Mouse (Mus musculus) CH12.LX (cell line): ENCODE data around the gene Lsg1. TPM values are rescaled to one million over a fixed set of nuclear protein-coding genes. Genes with fewer than 3 reads are reported as not detected.

Source experiments
- DNase-seq: peaks from one replicate; pipeline ENCODE4 v3.0.0-alpha.2; 2013; ENCODE audit errors: extremely low read depth
- H3K27ac ChIP-seq: 2 replicates; pipeline ENCODE4 v1.5.1; 2012; ENCODE audit warnings: low read depth, mild to moderate bottlenecking, control low read depth, moderate library complexity; ENCODE audit not compliant: insufficient read depth
- H3K27me3 ChIP-seq: replicated peaks from 2 replicates; pipeline ENCODE3; 2012; ENCODE audit warnings: inconsistent platforms
- H3K36me3 ChIP-seq, 2 experiments: replicated peaks in 1 of 2; 2 replicates each; pipeline versions ENCODE3 to v1.6.1; 2012; ENCODE audit warnings: inconsistent platforms in 1 of 2, low read length in 1 of 2, mild to moderate bottlenecking in 1 of 2, mixed read lengths in 1 of 2, moderate library complexity in 1 of 2; ENCODE audit not compliant: control insufficient read depth in 1 of 2, insufficient read depth in 1 of 2
- H3K4me1 ChIP-seq, 2 experiments: 2 replicates each; pipeline ENCODE4 v1.6.1; 2012; ENCODE audit warnings: inconsistent platforms in 1 of 2, moderate library complexity in 1 of 2; ENCODE audit not compliant: insufficient read depth in 2 of 2, control insufficient read depth in 1 of 2
- H3K4me2 ChIP-seq: 2 replicates; pipeline ENCODE4 v1.6.1; 2012; ENCODE audit warnings: low read depth, mild to moderate bottlenecking, control low read depth; ENCODE audit not compliant: poor library complexity, insufficient read depth, severe bottlenecking
- H3K4me3 ChIP-seq, 3 experiments: fragments of 150-350 bp in 1 of 3; sonication (generic) in 1 of 3; replicated peaks in 1 of 3; 2 replicates each; pipeline versions ENCODE3 to v1.5.1; 2011 to 2012; ENCODE audit warnings: low read depth in 2 of 3, low read length in 2 of 3, mild to moderate bottlenecking in 2 of 3, moderate library complexity in 2 of 3, control low read depth in 1 of 3, improper control_type of control experiment in 1 of 3, inconsistent platforms in 1 of 3, mixed read lengths in 1 of 3; ENCODE audit not compliant: poor library complexity in 1 of 3
- H3K79me2 ChIP-seq: replicated peaks from 2 replicates; pipeline ENCODE4 v1.6.1; 2012; ENCODE audit warnings: mild to moderate bottlenecking, moderate library complexity; ENCODE audit not compliant: control insufficient read depth, poor library complexity, insufficient read depth, severe bottlenecking; ENCODE audit errors: extremely low read depth
- H3K9ac ChIP-seq: 2 replicates; pipeline ENCODE4 v1.6.1; 2012; ENCODE audit warnings: low read depth, mild to moderate bottlenecking, control low read depth, moderate library complexity; ENCODE audit not compliant: insufficient read depth
- H3K9me3 ChIP-seq: replicated peaks from 2 replicates; pipeline ENCODE3; 2012; ENCODE audit warnings: low read length, inconsistent platforms, mixed read lengths
- BHLHE40 ChIP-seq: IDR thresholded peaks from 2 replicates; pipeline ENCODE4 v1.6.1; 2011; ENCODE audit warnings: mild to moderate bottlenecking, low read depth, low read length, improper control_type of control experiment
- CHD2 ChIP-seq: IDR thresholded peaks from 2 replicates; pipeline ENCODE4 v1.6.1; 2011; ENCODE audit warnings: low read length, improper control_type of control experiment
- CTCF ChIP-seq, 2 experiments: IDR thresholded peaks in 1 of 2; conservative IDR thresholded peaks in 1 of 2; 2 replicates each; pipeline ENCODE4 v1.5.1; 2011 to 2012; ENCODE audit warnings: low read depth in 2 of 2, low read length in 2 of 2, improper control_type of control experiment in 1 of 2, inconsistent platforms in 1 of 2, mild to moderate bottlenecking in 1 of 2, moderate library complexity in 1 of 2
- EP300 ChIP-seq: IDR thresholded peaks from 2 replicates; pipeline ENCODE4 v1.6.1; 2011; ENCODE audit warnings: low read length, improper control_type of control experiment
- ETS1 ChIP-seq: conservative IDR thresholded peaks from 2 replicates; pipeline ENCODE4 v1.6.1; 2012; ENCODE audit warnings: low read depth, mild to moderate bottlenecking, inconsistent platforms, low read length, improper control_type of control experiment, moderate library complexity
- GABPA ChIP-seq: IDR thresholded peaks from 2 replicates; pipeline ENCODE4 v1.6.1; 2012; ENCODE audit warnings: low read depth, low read length, improper control_type of control experiment, inconsistent platforms; ENCODE audit not compliant: insufficient replicate concordance
- HCFC1 ChIP-seq: IDR thresholded peaks from 2 replicates; pipeline ENCODE4 v1.6.1; 2012; ENCODE audit warnings: low read depth, mild to moderate bottlenecking, inconsistent platforms, low read length, improper control_type of control experiment
- IRF4 ChIP-seq: IDR thresholded peaks from 2 replicates; pipeline ENCODE4 v1.6.1; 2014; ENCODE audit warnings: low read depth, mild to moderate bottlenecking, inconsistent platforms, low read length, improper control_type of control experiment
- KAT2A ChIP-seq: IDR thresholded peaks from 2 replicates; pipeline ENCODE4 v1.6.1; 2012; ENCODE audit warnings: low read length, improper control_type of control experiment, inconsistent platforms; ENCODE audit not compliant: insufficient replicate concordance
- MAFK ChIP-seq: IDR thresholded peaks from 2 replicates; pipeline ENCODE4 v1.6.1; 2011; ENCODE audit warnings: low read length, improper control_type of control experiment; ENCODE audit not compliant: insufficient replicate concordance
- MAX ChIP-seq: IDR thresholded peaks from 2 replicates; pipeline ENCODE4 v1.6.1; 2011; ENCODE audit warnings: low read length, improper control_type of control experiment
- MEF2A ChIP-seq: IDR thresholded peaks from 2 replicates; pipeline ENCODE4 v1.6.1; 2014; ENCODE audit warnings: low read depth, mild to moderate bottlenecking, inconsistent platforms, low read length, improper control_type of control experiment, borderline replicate concordance
- MXI1 ChIP-seq: IDR thresholded peaks from 2 replicates; pipeline ENCODE4 v1.6.1; 2011; ENCODE audit warnings: mild to moderate bottlenecking, low read depth, low read length, improper control_type of control experiment
- MYC ChIP-seq: IDR thresholded peaks from 2 replicates; pipeline ENCODE4 v1.6.1; 2011; ENCODE audit warnings: low read depth, mild to moderate bottlenecking, improper control_type of control experiment, low read length
- PAX5 ChIP-seq: IDR thresholded peaks from 2 replicates; pipeline ENCODE4 v1.6.1; 2012; ENCODE audit warnings: low read length, inconsistent platforms, mixed read lengths
- POLR2AphosphoS2 ChIP-seq: IDR thresholded peaks from 2 replicates; pipeline ENCODE4 v1.6.1; 2011; ENCODE audit warnings: low read depth, low read length, improper control_type of control experiment
- RAD21 ChIP-seq: IDR thresholded peaks from 2 replicates; pipeline ENCODE4 v1.6.1; 2011; ENCODE audit warnings: low read depth, mild to moderate bottlenecking, low read length, improper control_type of control experiment, moderate library complexity
- RCOR1 ChIP-seq: conservative IDR thresholded peaks from 2 replicates; pipeline ENCODE4 v1.6.1; 2012; ENCODE audit warnings: low read depth, mild to moderate bottlenecking, inconsistent platforms, low read length, improper control_type of control experiment
- SIN3A ChIP-seq: IDR thresholded peaks from 2 replicates; pipeline ENCODE4 v1.6.1; 2012; ENCODE audit warnings: low read length, improper control_type of control experiment, inconsistent platforms
- TBP ChIP-seq: conservative IDR thresholded peaks from 2 replicates; pipeline ENCODE4 v1.6.1; 2011; ENCODE audit warnings: low read depth, low read length, improper control_type of control experiment
- UBTF ChIP-seq: IDR thresholded peaks from 2 replicates; pipeline ENCODE4 v1.6.1; 2012; ENCODE audit warnings: low read depth, mild to moderate bottlenecking, inconsistent platforms, low read length, improper control_type of control experiment, moderate library complexity
- USF1 ChIP-seq: IDR thresholded peaks from 2 replicates; pipeline ENCODE4 v1.6.1; 2014; ENCODE audit warnings: low read depth, mild to moderate bottlenecking, inconsistent platforms, low read length, improper control_type of control experiment
- USF2 ChIP-seq: conservative IDR thresholded peaks from 2 replicates; pipeline ENCODE4 v1.6.1; 2011; ENCODE audit warnings: low read depth, low read length, improper control_type of control experiment
- ZC3H11A ChIP-seq: IDR thresholded peaks from 2 replicates; pipeline ENCODE4 v1.6.1; 2012; ENCODE audit warnings: low read depth, mild to moderate bottlenecking, inconsistent platforms, low read length, improper control_type of control experiment
- ZKSCAN1 ChIP-seq: IDR thresholded peaks from 2 replicates; pipeline ENCODE4 v1.6.1; 2012; ENCODE audit warnings: low read depth, inconsistent platforms, low read length, improper control_type of control experiment, borderline replicate concordance
- ZMIZ1 ChIP-seq: IDR thresholded peaks from 2 replicates; pipeline ENCODE4 v1.6.1; 2012; ENCODE audit warnings: low read depth, mild to moderate bottlenecking, inconsistent platforms, low read length, improper control_type of control experiment
- ZNF384 ChIP-seq: IDR thresholded peaks from 2 replicates; pipeline ENCODE4 v1.6.1; 2012; ENCODE audit warnings: low read depth, low read length, improper control_type of control experiment, inconsistent platforms
- dilution Hi-C: fragments of 300-500 bp; cut with MboI; formaldehyde crosslinking; loops from 2 replicates; pipeline ENCODE4 v1.14.3; 2020; ENCODE audit warnings: low sequenced_read_pairs; ENCODE audit not compliant: extremely low pct_unique_long_range_greater_than_20kb, extremely low pct_ligation_motif_present
- in situ Hi-C: fragments of 300-500 bp; cut with MboI; formaldehyde crosslinking; loops from 3 replicates; pipeline ENCODE4 v1.14.3; 2019; ENCODE audit warnings: low sequenced_read_pairs, low pct_ligation_motif_present, low pct_unique_long_range_greater_than_20kb, mixed read lengths
- polyA plus RNA-seq: library from polyadenylated mRNA; unstranded; fragments of >175 nt; gene quantifications from 2 replicates; pipeline ENCODE4 v1.2.1, GENCODE M21; 2012; ENCODE audit warnings: low read depth; ENCODE audit not compliant: insufficient read length
- total RNA-seq, 2 experiments: library from RNA; depleted of rRNA; stranded (reverse); fragments of 300-350 nt in 1 of 2; fragments of >200 nt in 1 of 2; gene quantifications; 2 replicates each; pipeline ENCODE4 v1.2.3; 2012 to 2014

Gene Lsg1
- total and polyA plus RNA-seq, 3 experiments = 58.4 to 189 (median 94.7) TPM

- H3K27me3 ChIP-seq = no peaks in the 10 kb centered on the region
- H3K9me3 ChIP-seq = no peaks in the 10 kb centered on the region
- H3K4me2 ChIP-seq = no peak overlapping the region
- dilution Hi-C loops (no loop called here), in situ Hi-C loops (loop anchor here (5.0 to 10.0 kb wide), 4 partner anchors 181 to 759 kb away; no protein-coding TSS in a partner anchor)
- H3K9ac ChIP-seq = no peak overlapping the region
- no peak for DNase-seq
- H3K79me2 ChIP-seq = peaks cover 16% of the 10 kb centered on the region
- peaks cover 5 to 6% of the 10 kb centered on the region in 2 experiments for H3K36me3 ChIP-seq
- TF ChIP-seq UBTF (no peak), CHD2 (no peak), BHLHE40 (no peak), MAX (no peak), ZKSCAN1 (no peak), ZC3H11A (no peak), MYC (no peak), POLR2AphosphoS2 (no peak), MEF2A (no peak), ZMIZ1 (no peak), TBP (no peak), CTCF (conservative IDR thresholded peaks at IDR 0.05 in 1 of 2, IDR thresholded peaks at IDR 0.05 in 1 of 2; ENCODE audit: low read depth in 2 of 2, low read length in 2 of 2) (no peak), ETS1 (no peak), USF2 (no peak), IRF4 (no peak), USF1 (no peak), GABPA (no peak), KAT2A (no peak), MAFK (no peak), RAD21 (no peak)
- H3K4me1 ChIP-seq = peaks cover 4 to 36% of the 10 kb centered on the region in 2 experiments; a peak in 3 of 4 replicates
- H3K4me3 ChIP-seq = no peak overlapping the region
- no peak overlapping the region for H3K27ac ChIP-seq
These were observed 8.6 kb upstream of the Lsg1 start for GRCm38 (mm10) chr16:30595835-30596557.

DNA sequence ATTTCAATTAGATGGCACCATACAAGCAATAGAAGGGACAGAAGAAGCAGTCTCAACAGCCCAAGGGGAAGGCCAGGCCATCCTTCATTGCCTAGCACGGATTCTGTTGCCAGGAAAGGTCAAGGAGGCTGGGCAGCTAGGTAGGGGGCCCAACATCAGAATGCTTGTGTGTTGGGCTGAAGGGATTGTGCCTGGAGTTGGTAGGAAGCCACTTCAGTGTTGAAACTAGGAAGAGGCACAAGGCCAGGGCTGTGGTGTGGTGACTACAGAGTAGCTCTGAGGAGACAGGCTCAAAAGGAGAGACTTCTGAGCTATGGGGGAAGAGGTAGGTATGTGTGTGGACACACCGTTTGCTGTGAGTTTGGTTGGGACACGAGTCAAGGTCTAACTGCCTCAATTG is 8.0 kb upstream of the Lsg1 start:
- peaks cover 10% of the 10 kb centered on the region for H3K79me2 ChIP-seq
- no peaks in the 10 kb centered on the region for H3K9me3 ChIP-seq
- peaks cover 7 to 42% of the 10 kb centered on the region in 2 experiments for H3K4me1 ChIP-seq
- in situ Hi-C loops = loop anchor here (5.0 to 10.0 kb wide), 4 partner anchors 182 to 759 kb away; no protein-coding TSS in a partner anchor
- H3K4me3 ChIP-seq = no peak overlapping the region
- no peak overlapping the region for H3K4me2 ChIP-seq
- TF ChIP-seq HCFC1 (no peak), IRF4 (no peak), MXI1 (no peak), ZNF384 (no peak), POLR2AphosphoS2 (no peak), ZC3H11A (no peak), MYC (no peak), EP300 (no peak), USF2 (no peak), RCOR1 (no peak), SIN3A (no peak), PAX5 (no peak)
- DNase-seq = no peak
- no peaks in the 10 kb centered on the region for H3K36me3 ChIP-seq
- H3K9ac ChIP-seq = no peak overlapping the region
- dilution Hi-C loops = no loop called here
- H3K27me3 ChIP-seq = no peaks in the 10 kb centered on the region
- H3K27ac ChIP-seq = no peak overlapping the region
